Mouse (Mus musculus): ENCODE data around the gene Dpm3.

The Dpm3 gene

DNA sequence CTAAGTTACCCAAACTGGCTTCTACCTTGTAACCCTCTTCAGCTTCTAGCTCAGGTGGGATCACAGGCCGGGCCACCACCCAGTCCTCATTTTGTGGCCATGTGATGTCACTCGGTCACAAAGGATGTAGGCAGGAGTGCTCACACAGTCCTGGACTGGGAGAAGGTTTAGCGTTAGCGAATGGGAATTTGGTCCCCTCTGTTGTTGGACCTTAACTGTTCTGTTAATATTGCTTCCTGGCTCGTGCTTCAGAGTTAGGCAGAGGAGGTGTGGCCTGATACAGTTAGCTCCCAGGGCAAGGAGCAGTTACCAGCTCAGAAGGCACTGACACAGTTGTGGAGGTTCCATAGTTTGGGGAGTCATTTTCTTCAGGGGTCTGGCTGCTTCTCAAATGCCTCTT is 35.0 kb downstream of the Dpm3 start:
- no peak for DNase-seq (ENCODE audit: low read depth, low spot score)

GRCm38 (mm10) chr3:89295685-89296230 is 36.6 kb downstream of the Dpm3 start:
- no peak for DNase-seq (ENCODE audit: low read depth, low spot score)

DNA sequence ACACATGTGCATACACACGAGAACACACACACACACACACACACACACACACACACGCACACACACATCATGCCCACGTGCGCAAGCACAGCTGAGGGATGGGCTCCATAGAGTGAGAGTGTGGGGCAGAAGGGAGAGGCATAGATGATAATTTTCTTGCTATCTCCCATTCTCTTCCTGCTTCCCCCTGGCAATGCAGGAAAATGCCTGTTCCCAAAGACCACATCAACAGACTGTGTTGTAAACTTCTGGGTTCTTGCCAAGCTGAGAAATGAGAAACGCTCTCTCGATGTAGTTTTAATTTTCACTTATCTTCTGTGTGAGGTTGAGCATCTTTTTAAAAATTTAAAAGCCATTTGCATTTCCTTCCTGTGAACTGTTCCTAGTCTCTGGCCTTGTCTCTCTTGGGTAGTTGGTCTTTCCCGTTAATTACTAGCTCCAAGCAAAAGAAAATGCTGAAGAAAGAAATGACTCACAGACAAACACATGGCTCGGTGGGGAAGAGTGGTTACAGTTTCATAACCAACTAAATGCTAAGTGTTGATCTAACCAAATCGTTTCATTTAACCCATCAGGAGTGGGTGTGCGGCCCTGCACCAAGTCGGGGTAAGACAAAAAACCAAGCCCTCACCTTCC is 37.7 kb downstream of the Dpm3 start:
- DNase-seq (ENCODE audit: low read depth, low spot score) = no peak

- DNase-seq (ENCODE audit: low read depth, low spot score) = no peak
Measured at GRCm38 (mm10) chr3:89298908-89299307, 39.8 kb downstream of the Dpm3 start.

GRCm38 (mm10) chr3:89299499-89299898 is 40.3 kb downstream of the Dpm3 start:
- no peak for DNase-seq (ENCODE audit: low read depth, low spot score)

- DNase-seq (ENCODE audit: low read depth, low spot score) = no peak
Measured at GRCm38 (mm10) chr3:89300071-89300470, 40.9 kb downstream of the Dpm3 start.

DNA sequence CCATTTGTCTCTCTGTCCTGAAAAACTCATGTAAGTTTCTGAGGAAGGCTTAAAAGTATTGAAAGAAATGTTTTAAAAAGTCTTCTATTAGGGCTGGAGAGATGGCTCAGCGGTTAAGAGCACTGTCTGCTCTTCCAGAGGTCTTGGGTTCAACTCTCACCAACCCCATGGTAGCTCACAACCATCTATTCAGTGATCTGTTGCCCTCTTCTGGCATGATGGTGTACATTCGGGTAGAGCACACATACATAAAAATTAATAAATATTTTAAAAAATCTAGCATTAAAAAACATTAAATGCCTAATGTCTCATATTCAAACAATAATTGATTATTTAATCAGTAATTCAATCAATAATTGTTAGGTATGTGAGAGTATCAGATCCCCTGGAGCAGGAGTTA is 41.4 kb downstream of the Dpm3 start:
- DNase-seq (ENCODE audit: low read depth, low spot score) = no peak

DNA sequence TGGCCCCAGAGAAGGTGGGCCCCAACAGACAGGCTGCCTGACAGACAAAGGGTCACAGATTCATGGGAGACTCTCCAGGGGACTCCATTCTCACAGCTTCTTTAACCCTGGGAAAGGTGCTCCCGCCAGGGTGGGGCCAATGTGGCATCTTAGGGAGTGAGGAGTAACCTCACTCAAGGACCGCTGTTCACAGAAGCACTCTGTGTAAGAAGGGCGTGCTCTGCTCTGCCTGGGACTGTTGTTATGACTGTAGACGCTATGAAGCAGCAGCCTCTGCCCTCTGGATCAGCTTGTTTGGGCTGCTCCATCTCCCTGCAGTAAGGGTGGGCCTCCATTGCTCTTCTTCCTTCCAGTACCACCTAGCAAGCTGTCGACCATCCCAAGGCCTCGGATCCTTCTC is 45.3 kb downstream of the Dpm3 start:
- DNase-seq (ENCODE audit: low read depth, low spot score) = no peak

DNA sequence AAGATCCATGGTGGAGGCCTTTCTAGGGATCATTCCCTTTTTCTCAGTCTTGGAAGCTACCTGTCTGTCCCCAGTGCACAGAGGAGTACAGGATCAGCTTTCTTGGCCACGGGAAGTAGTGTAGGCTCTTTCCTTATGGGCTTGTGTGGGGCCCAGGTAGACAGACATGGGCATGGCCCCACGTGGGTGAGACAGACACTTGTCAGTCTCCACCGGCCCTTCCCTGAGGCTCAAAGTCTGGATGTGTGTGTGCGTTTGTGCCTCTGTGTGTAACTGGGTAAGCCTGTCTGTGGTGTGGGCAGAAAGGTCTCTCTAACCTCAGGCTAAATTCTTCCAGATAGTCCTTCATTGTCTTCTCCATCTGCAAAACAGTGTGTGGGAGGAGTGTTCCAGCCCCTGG is 45.9 kb downstream of the Dpm3 start:
- no peak for DNase-seq (ENCODE audit: low read depth, low spot score)

GRCm38 (mm10) chr3:89305551-89306325 is 46.6 kb downstream of the Dpm3 start:
- DNase-seq (ENCODE audit: low read depth, low spot score) = no peak

DNA sequence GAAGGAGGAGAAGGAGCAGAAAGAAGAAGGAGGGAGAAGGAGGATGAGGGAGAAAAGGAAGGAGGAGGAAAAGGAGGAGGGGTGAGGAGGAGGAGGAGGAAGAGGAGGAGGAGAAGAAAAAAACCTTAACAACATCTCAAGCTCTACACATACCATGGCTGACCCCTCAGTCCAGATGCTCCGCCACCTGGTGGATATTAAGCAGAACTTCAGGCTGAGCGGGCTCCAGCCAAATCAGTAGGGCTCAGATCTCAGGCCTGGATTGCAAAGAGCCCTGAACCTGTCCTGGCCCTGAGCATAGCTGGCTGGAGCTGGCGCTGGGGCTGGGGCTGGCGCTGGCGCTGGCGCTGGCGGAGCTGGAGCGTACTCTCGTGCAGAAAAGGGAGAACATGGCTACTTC is 48.9 kb downstream of the Dpm3 start:
- DNase-seq (ENCODE audit: low read depth, low spot score) = peak; percentile 60

- no peak for DNase-seq (ENCODE audit: low read depth, low spot score)
Measured at GRCm38 (mm10) chr3:89314340-89314739, 55.2 kb downstream of the Dpm3 start.

GRCm38 (mm10) chr3:89314791-89315190 is 55.6 kb downstream of the Dpm3 start:
- no peak for DNase-seq (ENCODE audit: low read depth, low spot score)

- DNase-seq (ENCODE audit: low read depth, low spot score) = peak; percentile 70
Measured at GRCm38 (mm10) chr3:89315195-89315929, 56.2 kb downstream of the Dpm3 start.

DNA sequence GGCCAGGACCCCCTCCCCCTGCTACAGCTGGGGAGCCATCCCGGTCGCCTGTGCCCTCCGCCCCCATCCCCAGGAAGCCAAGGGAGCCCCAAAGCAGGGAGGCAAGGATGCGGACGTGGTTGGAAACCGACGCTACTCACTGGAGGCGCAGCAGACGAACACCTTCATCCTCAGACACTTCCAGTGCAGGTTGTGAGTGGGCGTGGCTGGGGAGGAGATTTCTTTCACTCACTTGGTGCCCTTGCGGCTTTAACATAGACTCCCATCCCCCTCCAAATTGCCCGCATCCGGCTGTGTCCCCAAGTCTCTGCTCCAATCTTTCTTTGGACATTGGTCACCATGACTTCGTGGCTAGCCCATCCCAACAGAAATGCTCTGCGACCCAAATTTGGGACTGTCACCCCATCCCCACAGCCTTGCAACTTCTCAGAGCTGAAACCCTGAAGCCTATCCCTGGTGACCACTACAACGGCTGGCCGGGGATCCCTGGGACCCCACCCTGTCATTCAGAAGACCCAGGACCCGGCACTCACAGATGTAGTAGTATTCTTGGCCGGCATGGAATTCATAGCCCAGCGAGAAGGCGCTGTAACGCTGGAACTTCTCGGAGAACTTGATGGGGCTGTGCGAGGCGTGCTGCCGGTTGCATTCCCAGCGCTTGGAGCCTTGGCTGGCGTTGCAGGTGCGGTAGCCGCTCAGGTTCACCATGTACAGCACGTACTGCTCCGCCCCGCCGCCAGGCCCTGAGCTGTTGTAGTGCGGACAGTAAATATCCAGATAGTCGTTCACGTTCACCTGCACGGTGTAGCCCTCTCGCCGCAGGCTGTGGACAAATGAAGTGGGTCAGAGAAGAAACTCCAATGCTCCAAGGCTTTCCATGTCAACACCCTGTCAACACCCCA is 57.0 kb downstream of the Dpm3 start:
- no peak for DNase-seq (ENCODE audit: low read depth, low spot score)

All from WW6 (cell line).